Mouse (Mus musculus) Patski (cell line): ENCODE results near the gene Gm21988. TPM values are rescaled to one million over a fixed set of nuclear protein-coding genes. Genes with fewer than 3 reads are reported as not detected.

Experiments
- ATAC-seq: fragments of 100-300 bp; one replicate; pipeline ENCODE4 v1.8.0; 2021
- CTCF ChIA-PET: fragments of 350-600 bp; sonication (Branson Sonifier 250); formaldehyde crosslinking; loops from one replicate; lab custom pipeline; 2022; ENCODE audit warnings: inconsistent platforms; lab: Charles Lee
- POLR2A ChIA-PET: fragments of 350-600 bp; sonication (Branson Sonifier 250); formaldehyde crosslinking; loops from one replicate; lab custom pipeline; 2022; ENCODE audit warnings: antibody characterized with exemption, inconsistent platforms; lab: Charles Lee
- DNase-seq: peaks from one replicate; pipeline ENCODE4 v3.0.0-alpha.2; 2011; ENCODE audit warnings: low read depth, low spot score
- H3K27me3 ChIP-seq: fragments of 371-371 bp; one replicate; pipeline ENCODE4 v1.5.1; 2021
- CTCF ChIP-seq: fragments of 100-300 bp; IDR thresholded peaks from one replicate; pipeline ENCODE4 v1.5.1; 2021
- in situ Hi-C: fragments of 300-500 bp; cut with MboI; formaldehyde crosslinking; loops from 3 replicates; pipeline ENCODE4 v1.11.1; 2018; ENCODE audit warnings: low pct_unique_long_range_greater_than_20kb, mixed read lengths
- polyA plus RNA-seq: library from polyadenylated mRNA; unstranded; gene quantifications from one replicate; pipeline ENCODE4 v1.2.3, GENCODE M21; 2021

Gm21988 gene
- polyA plus RNA-seq, 1 experiment from 2014 or later: 4.3 TPM

GRCm38 (mm10) chr11:70219873-70220272, 19.8 kb downstream of the Gm21988 start:
- TF ChIP-seq CTCF: no peak
- CTCF ChIA-PET: interaction anchor here (2.8 kb wide), 1 partner anchor 11 kb away, joined by 17 read pairs; the partner anchor contains the start of gene Bcl6b

GRCm38 (mm10) chr11:70218741-70219470, 20.7 kb downstream of the Gm21988 start:
- ATAC-seq (no peak), DNase-seq (no peak)
- no peaks in the 10 kb centered on the region for H3K27me3 ChIP-seq
- no peak for TF ChIP-seq CTCF
- ChIA-PET CTCF (no interaction called here), POLR2A (no interaction called here)
- in situ Hi-C loops: loop anchor here (10.0 kb wide), 1 partner anchor 284 kb away; the partner anchor contains the start of gene Ybx2

More at GRCm38 (mm10) chr11:70219873-70220272, 19.8 kb downstream of the Gm21988 start:
- no peaks in the 10 kb centered on the region for H3K27me3 ChIP-seq
- POLR2A ChIA-PET: interaction anchor here (1.1 kb wide), 1 partner anchor 20 kb away, joined by 4 read pairs; the partner anchor contains the start of genes Gm21988 and Rnasek
- ATAC-seq (no peak), DNase-seq (no peak)
- in situ Hi-C loops: loop anchor here (10.0 kb wide), 1 partner anchor 285 kb away; the partner anchor contains the start of gene Ybx2

GRCm38 (mm10) chr11:70218039-70218438, 21.6 kb downstream of the Gm21988 start:
- DNase-seq: no peak
- CTCF ChIA-PET: no interaction called here
- POLR2A ChIA-PET: no interaction called here

GRCm38 (mm10) chr11:70216103-70216502, 23.5 kb downstream of the Gm21988 start:
- no peak for TF ChIP-seq CTCF
- in situ Hi-C loops: loop anchor here (10.0 kb wide), 1 partner anchor 281 kb away; the partner anchor contains the start of gene Ybx2
- DNase-seq (no peak), ATAC-seq (no peak)
- CTCF ChIA-PET: interaction anchor here (0.8 to 1.8 kb wide), 3 partner anchors 14 to 140 kb away, joined by 3 to 5 read pairs (median 4); partner anchors contain the start of gene Bcl6b
- no peaks in the 10 kb centered on the region for H3K27me3 ChIP-seq
- POLR2A ChIA-PET: no interaction called here

More at GRCm38 (mm10) chr11:70218039-70218438, 21.6 kb downstream of the Gm21988 start:
- in situ Hi-C loops: loop anchor here (10.0 kb wide), 1 partner anchor 283 kb away; the partner anchor contains the start of gene Ybx2
- TF ChIP-seq CTCF: no peak
- H3K27me3 ChIP-seq: no peaks in the 10 kb centered on the region
- ATAC-seq: no peak

GRCm38 (mm10) chr11:70215301-70215700, 24.3 kb downstream of the Gm21988 start:
- no peaks in the 10 kb centered on the region for H3K27me3 ChIP-seq
- ChIA-PET CTCF (interaction anchor here (0.8 kb wide), 1 partner anchor 15 kb away, joined by 3 read pairs; the partner anchor contains the start of gene Bcl6b), POLR2A (no interaction called here)

GRCm38 (mm10) chr11:70214856-70215209, 24.8 kb downstream of the Gm21988 start:
- no peaks in the 10 kb centered on the region for H3K27me3 ChIP-seq
- CTCF ChIA-PET: no interaction called here
- no peak for TF ChIP-seq CTCF
- in situ Hi-C loops: loop anchor here (10.0 kb wide), 1 partner anchor 280 kb away; the partner anchor contains the start of gene Ybx2
- POLR2A ChIA-PET: no interaction called here
- DNase-seq (no peak), ATAC-seq (no peak)

More at GRCm38 (mm10) chr11:70215301-70215700, 24.3 kb downstream of the Gm21988 start:
- DNase-seq: no peak
- in situ Hi-C loops: loop anchor here (10.0 kb wide), 1 partner anchor 280 kb away; the partner anchor contains the start of gene Ybx2
- ATAC-seq: no peak
- TF ChIP-seq CTCF: no peak

- ChIA-PET CTCF (interaction anchor here (1.6 to 3.6 kb wide), 3 partner anchors 13 to 39 kb away, joined by 6 to 19 read pairs (median 8); no protein-coding TSS in a partner anchor), POLR2A (no interaction called here)
- in situ Hi-C loops: loop anchor here (10.0 kb wide), 1 partner anchor 280 kb away; the partner anchor contains the start of gene Ybx2
- ATAC-seq (no peak), DNase-seq (no peak)
- no peak for TF ChIP-seq CTCF
- no peaks in the 10 kb centered on the region for H3K27me3 ChIP-seq
Observed at GRCm38 (mm10) chr11:70214191-70214855, 25.3 kb downstream of the Gm21988 start.

GRCm38 (mm10) chr11:70213736-70214135, 25.9 kb downstream of the Gm21988 start:
- ATAC-seq: no peak
- in situ Hi-C loops: loop anchor here (10.0 kb wide), 1 partner anchor 279 kb away; the partner anchor contains the start of gene Ybx2
- ChIA-PET POLR2A (no interaction called here), CTCF (interaction anchor here (0.8 to 3.6 kb wide), 7 partner anchors 9 to 150 kb away, joined by 3 to 19 read pairs (median 6); no protein-coding TSS in a partner anchor)
- H3K27me3 ChIP-seq: no peaks in the 10 kb centered on the region
- no peak for DNase-seq
- TF ChIP-seq CTCF: no peak

- no peak for TF ChIP-seq CTCF
- CTCF ChIA-PET: interaction anchor here (0.8 to 3.6 kb wide), 11 partner anchors 8 to 149 kb away, joined by 3 to 19 read pairs (median 6); no protein-coding TSS in a partner anchor
- in situ Hi-C loops: loop anchor here (10.0 kb wide), 1 partner anchor 278 kb away; the partner anchor contains the start of gene Ybx2
- POLR2A ChIA-PET: interaction anchor here (1.2 kb wide), 1 partner anchor 11 kb away, joined by 3 read pairs; no protein-coding TSS in a partner anchor
- no peaks in the 10 kb centered on the region for H3K27me3 ChIP-seq
- DNase-seq: no peak
- peak; percentile 45 for ATAC-seq
Observed at GRCm38 (mm10) chr11:70212896-70213295, 26.7 kb downstream of the Gm21988 start.
